Mouse (Mus musculus): ENCODE results near the gene Ly6g6d.
"Not testable (repeated sequence)": the region's sequence is repeated elsewhere in the genome, so short reads cannot be mapped to it uniquely, and the experiment has no call there.

The Ly6g6d gene

GRCm38 (mm10) chr17:35048932-35049440 lies 28.9 kb downstream of the Ly6g6d start:
- peak in 1 of 2 experiments; percentile 26 for DNase-seq (ENCODE audit: low spot score in 2 of 2)

GRCm38 (mm10) chr17:35048149-35048931 lies 29.5 kb downstream of the Ly6g6d start:
- DNase-seq (ENCODE audit: low spot score in 2 of 2) = peak in 1 of 2 experiments; percentile 43

- peak in 1 of 2 experiments; percentile 16 for DNase-seq (ENCODE audit: low spot score in 2 of 2)
Measured at GRCm38 (mm10) chr17:35047688-35048087, 30.2 kb downstream of the Ly6g6d start.

- DNase-seq (ENCODE audit: low spot score in 2 of 2) = peak; percentile 95 to 98
Measured at GRCm38 (mm10) chr17:35046681-35047455, 31.0 kb downstream of the Ly6g6d start, which contains the start of gene Msh5. TSS of gene Msh5 (minus strand) at chr17:35046745.

- peak in 1 of 2 experiments; percentile 56 for DNase-seq (ENCODE audit: low spot score in 2 of 2)
Measured at GRCm38 (mm10) chr17:35045807-35046680, 31.8 kb downstream of the Ly6g6d start.

GRCm38 (mm10) chr17:35044904-35045806 lies 32.7 kb downstream of the Ly6g6d start:
- DNase-seq (ENCODE audit: low spot score in 2 of 2) = no peak

- no peak for DNase-seq (ENCODE audit: low spot score in 2 of 2)
Measured at GRCm38 (mm10) chr17:35043794-35044193, 34.1 kb downstream of the Ly6g6d start.

GRCm38 (mm10) chr17:35039121-35039873 lies 38.6 kb downstream of the Ly6g6d start:
- DNase-seq (ENCODE audit: low spot score in 2 of 2) = no peak

GRCm38 (mm10) chr17:35034896-35035295 lies 43.0 kb downstream of the Ly6g6d start:
- no peak for DNase-seq (ENCODE audit: low spot score in 2 of 2)

GRCm38 (mm10) chr17:35033703-35034102 lies 44.2 kb downstream of the Ly6g6d start:
- not testable (repeated sequence) for DNase-seq (ENCODE audit: low spot score in 2 of 2)

- DNase-seq (ENCODE audit: low spot score in 2 of 2) = no peak
Measured at GRCm38 (mm10) chr17:35032323-35032870, 45.5 kb downstream of the Ly6g6d start.

- no peak for DNase-seq (ENCODE audit: low spot score in 2 of 2)
Measured at GRCm38 (mm10) chr17:35031880-35032279, 46.0 kb downstream of the Ly6g6d start.

- no peak for DNase-seq (ENCODE audit: low spot score in 2 of 2)
Measured at GRCm38 (mm10) chr17:35031272-35031671, 46.6 kb downstream of the Ly6g6d start.

GRCm38 (mm10) chr17:35029691-35030532 lies 48.0 kb downstream of the Ly6g6d start:
- DNase-seq (ENCODE audit: low spot score in 2 of 2) = peak in 1 of 2 experiments; percentile 55

GRCm38 (mm10) chr17:35028315-35028714 lies 49.5 kb downstream of the Ly6g6d start:
- DNase-seq (ENCODE audit: low spot score in 2 of 2) = peak in 1 of 2 experiments; percentile 13

GRCm38 (mm10) chr17:35027277-35028068 lies 50.4 kb downstream of the Ly6g6d start, which contains the start of gene Sapcd1:
TSS of gene Sapcd1 (minus strand) at chr17:35028016.
- DNase-seq (ENCODE audit: low spot score in 2 of 2) = peak in 1 of 2 experiments; percentile 63

GRCm38 (mm10) chr17:35026206-35026605 lies 51.7 kb downstream of the Ly6g6d start:
- no peak for DNase-seq (ENCODE audit: low spot score in 2 of 2)
